Mouse (Mus musculus) myocyte (in vitro differentiated cells): ENCODE data around the gene Olfr649.

Source experiments
- MAX ChIP-seq: IDR thresholded peaks from one replicate; pipeline ENCODE4 v1.6.1; 2011; ENCODE audit warnings: low read depth, mild to moderate bottlenecking, control low read depth
- MYOD1 ChIP-seq, 3 experiments: IDR thresholded peaks; one replicate each; pipeline ENCODE4 v1.6.1; 2011; ENCODE audit warnings: control low read depth in 2 of 3, low read depth in 2 of 3, mild to moderate bottlenecking in 2 of 3, moderate library complexity in 1 of 3; ENCODE audit not compliant: insufficient read length in 2 of 3, control insufficient read depth in 1 of 3
- MYOG ChIP-seq, 3 experiments: IDR thresholded peaks; one replicate each; pipeline ENCODE4 v1.6.1; 2011; ENCODE audit warnings: control low read depth in 2 of 3, low read depth in 2 of 3, mild to moderate bottlenecking in 2 of 3; ENCODE audit not compliant: insufficient read length in 2 of 3, control insufficient read depth in 1 of 3, insufficient read depth in 1 of 3
- POLR2A ChIP-seq: IDR thresholded peaks from one replicate; pipeline ENCODE4 v1.6.1; 2011; ENCODE audit warnings: low read depth, mild to moderate bottlenecking, control low read depth, moderate library complexity; ENCODE audit not compliant: insufficient read length
- REST ChIP-seq: IDR thresholded peaks from one replicate; pipeline ENCODE4 v1.6.1; 2011; ENCODE audit warnings: mild to moderate bottlenecking, control low read depth, moderate library complexity; ENCODE audit not compliant: insufficient read depth, insufficient read length
- TCF12 ChIP-seq: IDR thresholded peaks from one replicate; pipeline ENCODE4 v1.6.1; 2011; ENCODE audit warnings: mild to moderate bottlenecking, control low read depth; ENCODE audit not compliant: poor library complexity, insufficient read depth, severe bottlenecking
- USF1 ChIP-seq: IDR thresholded peaks from one replicate; pipeline ENCODE4 v1.6.1; 2011; ENCODE audit warnings: low read depth, mild to moderate bottlenecking, control low read depth, moderate library complexity

DNA sequence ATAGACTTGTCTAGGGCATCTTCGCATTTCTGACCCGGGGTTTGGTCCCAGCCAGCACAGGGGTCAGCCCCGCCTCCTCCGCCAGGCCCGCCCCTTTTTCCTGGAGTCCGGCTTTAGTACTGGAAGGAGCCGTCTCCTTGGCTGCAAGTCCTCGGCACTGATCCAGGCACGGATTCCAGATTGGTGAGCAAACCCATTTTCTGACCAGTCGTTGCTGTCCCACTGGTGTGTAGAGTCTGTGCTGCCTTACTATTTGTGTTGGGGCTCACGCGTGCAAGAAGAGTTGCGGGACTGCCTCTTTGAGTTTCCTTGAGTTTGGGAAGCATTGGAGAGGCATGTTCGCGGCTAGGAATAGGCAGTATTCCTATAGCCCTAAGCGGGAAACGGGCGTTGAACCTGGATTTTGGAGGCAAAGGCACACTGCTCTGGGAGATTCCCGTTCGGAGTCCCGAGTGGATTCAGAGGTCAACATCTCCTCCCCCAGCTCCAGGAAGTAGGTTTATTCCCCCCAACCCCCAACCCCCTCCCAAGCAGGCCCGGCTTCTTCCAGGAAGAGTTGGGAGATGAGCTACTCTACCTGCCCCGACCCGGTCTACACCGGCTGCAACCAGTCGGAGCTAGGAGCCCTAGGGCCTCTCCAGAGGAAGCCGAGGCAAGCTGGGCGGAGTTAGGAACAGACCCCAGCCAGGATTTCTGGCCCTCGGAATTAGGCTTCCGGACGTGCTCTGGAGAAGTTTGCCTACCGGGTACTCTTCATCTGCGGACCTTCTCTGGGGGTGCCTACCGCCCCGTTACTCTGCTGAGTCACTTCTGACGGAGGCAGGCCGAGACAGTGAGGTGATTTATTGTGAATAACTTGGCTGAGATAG, 23.1 kb upstream of the Olfr649 start, which contains the start of gene Trim6:
- TF ChIP-seq REST (no peak), POLR2A (no peak), USF1 (no peak), MYOD1 (IDR thresholded peaks at IDR 0.05; ENCODE audit: control insufficient read depth in 1 of 3, insufficient read length in 2 of 3, low read depth in 2 of 3) (no peak), MYOG (IDR thresholded peaks at IDR 0.05; ENCODE audit: control insufficient read depth in 1 of 3, insufficient read depth in 1 of 3, insufficient read length in 2 of 3, low read depth in 2 of 3) (no peak), MAX (no peak), TCF12 (no peak)
